Mouse (Mus musculus) limb, embryonic 12.5 days (tissue): ENCODE measurements around the gene Ptchd1. TPM values are rescaled to one million over a fixed set of nuclear protein-coding genes. Genes with fewer than 3 reads are reported as not detected.

Source experiments
- ATAC-seq: fragments of 200-750 bp; cut with Nextera tagmentation; 2 replicates; pipeline ENCODE4 v1.8.0; 2017; ENCODE audit warnings: low read depth, moderate TSS enrichment; ENCODE audit not compliant: insufficient number of reproducible peaks, insufficient read depth, low FRiP score, low TSS enrichment
- H3K27ac ChIP-seq: fragments of 300-500 bp; sonication (generic); 2 replicates; pipeline ENCODE4 v1.5.1; 2016; ENCODE audit warnings: mild to moderate bottlenecking, moderate library complexity
- H3K27me3 ChIP-seq: fragments of 300-500 bp; sonication (generic); 2 replicates; pipeline ENCODE4 v1.6.1; 2016; ENCODE audit warnings: mild to moderate bottlenecking, moderate library complexity
- H3K36me3 ChIP-seq: fragments of 300-500 bp; sonication (generic); 2 replicates; pipeline ENCODE4 v1.6.1; 2016; ENCODE audit warnings: mild to moderate bottlenecking, moderate library complexity
- H3K4me1 ChIP-seq: fragments of 300-500 bp; sonication (generic); replicated peaks from 2 replicates; pipeline ENCODE4 v1.6.1; 2016
- H3K4me2 ChIP-seq: fragments of 300-500 bp; sonication (generic); 2 replicates; pipeline ENCODE4 v1.6.1; 2016; ENCODE audit warnings: mild to moderate bottlenecking, moderate library complexity
- H3K4me3 ChIP-seq: fragments of 300-500 bp; sonication (generic); replicated peaks from 2 replicates; pipeline ENCODE4 v1.5.1; 2016; ENCODE audit warnings: mild to moderate bottlenecking
- H3K9ac ChIP-seq: fragments of 300-500 bp; sonication (generic); replicated peaks from 2 replicates; pipeline ENCODE4 v1.6.1; 2016; ENCODE audit warnings: mild to moderate bottlenecking, moderate library complexity
- H3K9me3 ChIP-seq: fragments of 300-500 bp; sonication (generic); 2 replicates; pipeline ENCODE4 v1.6.1; 2016; ENCODE audit warnings: mild to moderate bottlenecking, moderate library complexity
- WGBS: fragments of 180-500 bp; shearing (Covaris S2); methylation state at CpG from one replicate; pipeline ENCODE4 v1.1.7; 2016; 5-methylcytosine and 5-hydroxymethylcytosine counted together
- polyA plus RNA-seq: library from polyadenylated mRNA; unstranded; fragments of >200 nt; fragmentation: Nextera tagmentation; extraction: Ambion mirVana; gene quantifications from 2 replicates; pipeline ENCODE4 v1.2.1, GENCODE M21; 2016

Gene Ptchd1
- polyA plus RNA-seq, 1 experiment from 2014 or later = 0.64 TPM

GRCm38 (mm10) chrX:155594685-155595084 lies 28.9 kb downstream of the Ptchd1 start:
- no peaks in the 10 kb centered on the region for H3K4me1 ChIP-seq
- no peak overlapping the region for H3K4me2 ChIP-seq
- H3K9me3 ChIP-seq = no peaks in the 10 kb centered on the region
- H3K4me3 ChIP-seq = no peak overlapping the region
- H3K27me3 ChIP-seq = no peaks in the 10 kb centered on the region
- no peak for ATAC-seq
- no peaks in the 10 kb centered on the region for H3K36me3 ChIP-seq
- H3K9ac ChIP-seq = no peak overlapping the region
- WGBS = 52% methylated on average over 1 of the region's 1 CpGs
- H3K27ac ChIP-seq = no peak overlapping the region

DNA sequence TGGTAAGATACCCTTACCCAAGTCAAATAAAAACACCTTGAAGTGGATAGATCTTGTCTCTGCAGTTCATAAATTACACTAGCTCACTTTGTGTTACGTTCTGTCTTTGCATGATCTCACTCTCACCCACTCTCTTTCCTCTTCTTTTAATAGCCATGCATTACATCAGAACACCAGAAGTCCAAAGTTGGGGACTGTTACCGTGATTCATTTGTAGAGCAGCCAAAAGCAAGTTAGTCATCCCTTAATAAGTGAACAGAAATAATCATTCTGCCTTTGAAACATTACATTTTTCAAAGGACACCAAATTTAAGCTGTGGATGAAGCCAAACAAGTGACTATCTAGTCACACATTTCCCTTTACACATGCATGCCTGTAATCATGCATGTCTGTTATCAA lies 31.1 kb downstream of the Ptchd1 start:
- 69% methylated on average over 2 of the region's 2 CpGs for WGBS
- H3K9ac ChIP-seq = no peak overlapping the region

DNA sequence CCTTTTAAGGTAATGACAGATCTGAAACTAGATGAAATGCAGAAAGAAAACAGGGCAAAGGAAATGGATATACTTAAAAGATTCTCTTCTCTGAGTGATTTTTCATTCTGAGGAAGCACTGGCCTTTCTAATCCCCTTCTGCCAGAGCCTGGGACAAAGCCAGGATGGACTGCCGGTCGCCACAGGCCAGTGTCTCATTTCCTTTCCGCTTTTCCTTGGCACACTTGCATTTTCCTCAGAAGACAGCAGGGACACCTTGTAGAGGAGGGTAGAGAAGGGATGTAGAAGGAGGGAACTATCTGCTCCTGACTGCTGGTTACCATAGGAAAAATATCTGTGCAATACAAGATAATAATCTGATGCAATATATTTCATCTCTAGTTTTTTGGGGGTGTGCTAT lies 32.1 kb downstream of the Ptchd1 start:
- ATAC-seq = no peak
- no peaks in the 10 kb centered on the region for H3K9me3 ChIP-seq
- H3K36me3 ChIP-seq = no peaks in the 10 kb centered on the region
- H3K4me1 ChIP-seq = no peaks in the 10 kb centered on the region
- 78% methylated on average over 3 of the region's 3 CpGs for WGBS
- H3K27me3 ChIP-seq = no peaks in the 10 kb centered on the region
- H3K4me2 ChIP-seq = no peak overlapping the region
- no peak overlapping the region for H3K9ac ChIP-seq
- H3K4me3 ChIP-seq = no peak overlapping the region
- no peak overlapping the region for H3K27ac ChIP-seq

More for the DNA sequence above, 31.1 kb downstream of the Ptchd1 start:
- H3K27ac ChIP-seq = no peak overlapping the region
- no peak for ATAC-seq
- no peaks in the 10 kb centered on the region for H3K9me3 ChIP-seq
- H3K4me3 ChIP-seq = no peak overlapping the region
- no peaks in the 10 kb centered on the region for H3K36me3 ChIP-seq
- H3K27me3 ChIP-seq = no peaks in the 10 kb centered on the region
- no peaks in the 10 kb centered on the region for H3K4me1 ChIP-seq
- no peak overlapping the region for H3K4me2 ChIP-seq

- Histone ChIP-seq H3K4me2 (no peak overlapping the region), H3K4me3 (no peak overlapping the region), H3K36me3 (no peaks in the 10 kb centered on the region), H3K27me3 (no peaks in the 10 kb centered on the region), H3K9me3 (no peaks in the 10 kb centered on the region), H3K27ac (no peak overlapping the region), H3K9ac (no peak overlapping the region), H3K4me1 (no peaks in the 10 kb centered on the region)
- 88% methylated on average over 2 of the region's 2 CpGs for WGBS
- no peak for ATAC-seq
These were observed 39.0 kb downstream of the Ptchd1 start for GRCm38 (mm10) chrX:155584586-155584985.

DNA sequence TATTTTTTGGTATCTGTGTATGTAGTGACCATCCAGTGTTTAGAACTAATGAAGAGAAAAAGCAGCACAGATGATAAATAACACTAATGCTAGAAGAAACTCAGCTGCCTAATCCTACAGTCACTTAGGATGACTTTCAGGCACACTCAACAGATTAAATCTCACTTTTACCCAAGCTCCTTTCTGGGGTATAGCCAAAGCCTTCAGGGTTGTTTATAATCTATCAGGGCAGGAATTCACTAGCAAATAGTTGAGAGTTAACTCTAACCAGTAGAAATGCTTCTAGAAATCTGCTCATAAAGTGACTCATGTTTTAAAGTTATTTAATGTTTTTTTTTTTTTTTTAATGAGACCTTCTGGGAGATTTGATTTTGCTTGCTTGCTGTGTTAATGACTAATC lies 43.8 kb downstream of the Ptchd1 start:
- H3K9ac ChIP-seq = no peak overlapping the region
- ATAC-seq = no peak
- H3K4me3 ChIP-seq = no peak overlapping the region
- no peaks in the 10 kb centered on the region for H3K9me3 ChIP-seq
- no peak overlapping the region for H3K27ac ChIP-seq
- no peaks in the 10 kb centered on the region for H3K4me1 ChIP-seq
- H3K27me3 ChIP-seq = no peaks in the 10 kb centered on the region
- no peaks in the 10 kb centered on the region for H3K36me3 ChIP-seq
- H3K4me2 ChIP-seq = no peak overlapping the region

GRCm38 (mm10) chrX:155572396-155572795 lies 51.2 kb downstream of the Ptchd1 start:
- H3K27me3 ChIP-seq = no peaks in the 10 kb centered on the region
- ATAC-seq = no peak

DNA sequence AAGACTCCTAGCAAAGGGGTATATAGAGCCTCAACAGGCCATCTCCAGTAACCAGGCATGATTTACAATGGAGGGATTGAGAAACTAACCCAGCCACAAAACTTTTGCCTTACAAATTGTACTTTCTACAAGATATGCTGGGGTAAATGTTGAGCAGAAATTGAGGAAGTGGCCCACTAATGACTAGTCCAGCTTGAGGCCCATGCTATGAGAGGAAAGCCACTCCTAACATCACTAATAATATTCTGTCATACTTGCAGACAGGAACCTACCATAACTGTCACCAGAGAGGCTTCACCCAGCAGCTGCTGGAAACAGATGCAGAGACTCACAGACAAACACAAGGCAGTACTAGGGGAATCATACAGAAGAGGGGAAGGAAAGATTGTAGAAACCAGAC lies 79.8 kb downstream of the Ptchd1 start:
- no peak for ATAC-seq
- no peaks in the 10 kb centered on the region for H3K4me1 ChIP-seq
- H3K36me3 ChIP-seq = no peaks in the 10 kb centered on the region
- no peak overlapping the region for H3K9ac ChIP-seq
- H3K9me3 ChIP-seq = no peaks in the 10 kb centered on the region
- no peak overlapping the region for H3K27ac ChIP-seq
- no peaks in the 10 kb centered on the region for H3K27me3 ChIP-seq
- no peak overlapping the region for H3K4me2 ChIP-seq
- no peak overlapping the region for H3K4me3 ChIP-seq

More at GRCm38 (mm10) chrX:155572396-155572795, 51.2 kb downstream of the Ptchd1 start:
- no peak overlapping the region for H3K4me2 ChIP-seq
- no peak overlapping the region for H3K27ac ChIP-seq
- H3K9me3 ChIP-seq = no peaks in the 10 kb centered on the region
- no peak overlapping the region for H3K4me3 ChIP-seq
- no peak overlapping the region for H3K9ac ChIP-seq
- H3K4me1 ChIP-seq = no peaks in the 10 kb centered on the region
- no peaks in the 10 kb centered on the region for H3K36me3 ChIP-seq

Other genes starting within 250 kb of the Ptchd1 start
- gene Gm15155, start 927 bp upstream of the Ptchd1 start, polyA plus RNA-seq = not detected in 2 replicates